Mouse (Mus musculus) lung, adult 2 months (tissue): ENCODE results near the gene Lyzl4.

Experiments used
- CTCF ChIP-seq: fragments of 200-500 bp; IDR thresholded peaks from 2 replicates; pipeline ENCODE4 v1.5.1; 2011; ENCODE audit warnings: mild to moderate bottlenecking, low read length, control low read depth; ENCODE audit not compliant: insufficient read depth
- POLR2A ChIP-seq: fragments of 200-500 bp; IDR thresholded peaks from 2 replicates; pipeline ENCODE4 v1.6.1; 2011; ENCODE audit warnings: low read depth, mild to moderate bottlenecking, control low read depth, low read length, borderline replicate concordance; ENCODE audit errors: extremely low read depth

DNA sequence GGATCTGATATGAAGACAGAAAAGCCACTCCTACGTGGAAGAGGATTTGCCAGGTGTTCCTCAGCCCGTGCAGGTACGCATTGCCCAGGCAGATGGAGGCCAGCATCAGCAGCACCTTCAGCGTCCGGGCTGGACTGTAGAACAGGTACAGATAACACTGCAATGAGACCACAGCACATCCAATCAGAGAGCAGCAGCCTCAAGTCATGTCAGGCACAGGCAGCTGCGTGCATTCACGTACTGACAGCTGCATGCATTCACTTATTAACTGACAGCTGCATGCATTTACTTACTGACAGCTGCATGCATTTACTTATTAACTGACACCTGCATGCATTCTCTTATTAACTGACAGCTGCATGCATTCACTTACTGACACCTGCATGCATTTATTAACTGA, 42.8 kb upstream of the Lyzl4 start:
- no peak for TF ChIP-seq POLR2A
- no peak for TF ChIP-seq CTCF
